Mouse (Mus musculus) spleen, adult 18-20 months (tissue): Measurements from ENCODE around the gene Mtss1l.

Experiments
- DNase-seq, 2 experiments: peaks; one replicate each; pipeline ENCODE4 v3.0.0; 2022; ENCODE audit warnings: mixed read lengths in 2 of 2

The Mtss1l gene

DNA sequence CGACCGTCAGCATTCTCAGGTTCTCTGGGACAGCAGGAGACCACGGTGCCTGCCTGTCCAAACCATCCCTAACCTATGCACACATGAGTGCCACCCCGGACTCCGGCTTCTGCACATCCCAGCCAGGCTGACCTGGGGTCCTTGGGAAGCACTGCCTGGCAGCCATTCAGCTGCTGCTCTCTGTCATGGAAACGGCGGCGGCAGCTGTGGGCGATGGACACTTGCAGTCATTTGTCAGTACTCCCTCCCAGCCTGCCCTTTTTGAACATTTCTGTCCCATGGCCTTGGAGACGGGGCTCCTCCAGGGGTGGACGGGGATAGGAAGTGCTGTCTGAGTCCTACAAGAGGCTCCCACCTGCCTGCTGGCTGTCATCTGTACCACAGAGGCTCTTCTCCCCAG, 12.8 kb upstream of the Mtss1l start:
- DNase-seq = no peak

DNA sequence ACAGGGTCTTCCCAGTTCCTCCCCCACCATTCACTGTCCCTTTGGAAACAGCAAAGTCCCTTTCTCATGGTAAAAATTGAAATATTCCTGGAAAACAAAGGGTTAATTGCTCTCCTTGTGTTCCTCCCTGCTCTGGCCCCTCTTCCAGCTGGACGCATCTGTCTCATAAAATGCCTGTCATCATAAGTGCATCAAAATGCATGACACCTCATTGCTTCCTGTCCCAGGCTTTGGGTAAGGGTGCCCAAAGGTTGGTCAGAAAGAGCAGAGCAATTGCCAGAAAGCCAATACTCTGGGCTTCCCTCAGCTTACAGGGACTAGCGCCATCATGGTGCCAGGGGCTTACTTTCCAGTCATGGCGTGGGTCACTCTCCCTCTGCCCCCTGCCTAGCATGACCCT, 10.7 kb upstream of the Mtss1l start:
- no peak for DNase-seq

DNA sequence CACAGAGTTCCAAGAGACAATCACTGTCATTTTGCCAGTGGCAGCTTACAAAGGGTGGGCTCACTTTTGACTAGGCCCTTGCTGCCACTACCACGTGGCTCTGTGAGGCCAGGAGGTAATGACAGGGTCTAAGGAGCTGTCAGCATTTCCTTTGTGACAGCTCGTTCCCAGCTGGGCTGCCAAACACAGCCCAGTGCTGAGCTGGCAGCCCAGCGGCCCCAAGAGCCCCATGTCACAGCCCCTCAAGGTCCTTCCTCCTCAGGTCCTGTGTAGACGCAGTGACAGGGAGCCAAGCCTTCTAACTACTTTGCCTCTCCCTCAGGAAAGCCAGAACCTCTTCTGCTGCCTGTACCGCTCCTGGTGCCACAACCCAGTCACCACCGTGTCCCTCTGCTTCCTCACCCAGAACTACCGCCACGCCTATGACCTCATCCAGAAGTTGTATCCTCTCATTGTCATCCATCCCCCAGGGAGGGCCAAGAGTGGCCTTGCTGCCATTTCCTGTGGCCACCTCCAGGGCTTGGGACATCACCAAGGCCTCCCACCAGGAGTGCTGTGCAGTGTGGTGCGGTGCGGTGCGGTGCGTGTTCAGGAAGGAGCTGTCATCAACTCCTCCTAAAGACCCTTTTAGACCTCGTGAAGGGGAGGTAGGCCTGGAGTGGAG, 9.9 kb upstream of the Mtss1l start:
- DNase-seq = no peak

DNA sequence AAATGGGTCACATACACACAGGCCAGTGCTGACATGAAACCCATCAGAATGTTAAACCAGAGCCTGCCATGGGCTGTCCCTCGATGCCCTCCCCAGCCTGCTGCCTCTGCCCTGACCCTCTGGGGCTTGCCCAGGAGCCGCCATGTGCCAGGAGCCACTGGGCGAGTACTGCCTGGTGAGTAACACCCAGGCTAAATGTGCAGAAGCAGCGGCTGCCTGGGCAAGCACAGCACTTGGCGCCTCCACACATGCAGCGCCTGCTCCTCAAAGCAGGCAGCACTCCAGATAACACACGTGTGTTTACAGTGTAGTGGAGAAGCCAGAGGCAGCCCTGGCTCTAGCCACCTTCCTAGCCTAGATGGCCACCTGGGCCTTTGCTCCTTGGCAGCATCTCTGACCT, 8.2 kb upstream of the Mtss1l start:
- no peak for DNase-seq

DNA sequence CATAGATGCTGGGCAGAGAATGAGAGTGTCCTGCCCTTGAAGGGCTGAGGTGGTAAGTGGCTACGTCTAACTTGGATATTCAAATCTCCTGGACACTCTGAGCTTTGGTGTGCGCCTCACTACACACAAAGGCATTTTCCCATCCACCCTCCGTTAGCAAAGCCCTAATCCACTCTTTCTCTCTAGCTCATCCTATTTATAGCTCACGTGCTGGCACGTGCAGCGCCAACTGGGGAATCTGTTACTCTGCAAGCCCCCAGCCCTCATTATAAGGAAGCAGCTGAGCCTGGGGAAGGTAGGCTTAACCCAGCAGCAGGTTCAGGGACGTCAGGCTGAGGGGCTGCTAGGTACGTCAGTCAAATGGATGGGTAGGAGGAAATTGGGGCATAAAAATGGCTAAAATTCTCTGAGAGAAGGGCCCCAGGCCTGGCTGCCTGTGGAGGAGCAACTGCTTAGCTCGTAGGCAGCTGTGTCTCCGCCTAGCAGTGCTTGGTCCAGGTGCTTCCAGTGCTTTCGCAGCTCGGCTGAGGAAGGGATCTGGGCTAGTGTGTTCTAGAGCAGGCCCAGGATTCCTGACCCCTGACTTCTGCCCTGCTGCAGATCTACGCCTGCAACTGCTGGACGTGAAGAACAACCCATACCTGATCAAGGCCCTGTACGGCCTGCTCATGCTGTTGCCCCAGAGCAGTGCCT, 6.3 kb upstream of the Mtss1l start:
- no peak for DNase-seq

DNA sequence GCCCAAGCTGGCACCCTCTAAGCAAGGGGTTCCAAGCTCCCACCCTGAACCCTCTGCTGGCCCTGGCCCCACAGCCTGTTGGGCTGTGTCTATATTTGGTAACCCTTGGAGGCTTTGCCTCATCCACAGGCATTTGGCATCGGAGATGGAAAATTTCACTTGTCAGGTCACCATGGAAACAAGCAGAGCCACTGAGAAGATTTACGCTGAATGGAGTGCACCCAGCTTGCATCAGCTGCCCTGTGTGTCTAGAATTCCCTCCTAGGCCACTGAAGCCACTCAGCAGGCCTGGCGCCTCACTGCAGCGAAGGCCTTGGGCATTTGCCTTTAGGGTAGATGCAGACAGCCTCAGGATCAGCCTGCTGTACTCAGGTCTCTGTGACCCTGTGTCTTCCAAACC, 5.2 kb upstream of the Mtss1l start:
- DNase-seq = no peak

DNA sequence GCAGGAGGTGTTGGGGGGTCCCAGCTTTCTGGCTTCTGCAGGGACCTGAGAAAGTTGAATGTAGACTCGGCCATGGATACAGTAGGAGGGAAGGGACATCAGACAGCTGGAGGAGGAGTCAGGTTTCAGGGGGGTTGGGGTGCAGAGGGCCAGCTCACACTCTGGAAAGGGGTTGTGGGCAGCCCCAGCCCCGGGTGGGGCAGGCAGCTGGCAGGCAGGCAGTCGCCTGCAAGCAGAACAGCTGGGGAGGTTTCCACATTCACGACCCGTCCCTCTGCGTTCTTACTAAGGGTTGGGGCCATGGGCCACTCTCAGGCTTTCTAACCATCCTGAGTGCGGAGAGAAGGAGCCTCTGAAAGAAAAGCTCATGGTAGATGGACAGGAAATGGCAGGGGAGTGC, 4.1 kb upstream of the Mtss1l start:
- DNase-seq = no peak

DNA sequence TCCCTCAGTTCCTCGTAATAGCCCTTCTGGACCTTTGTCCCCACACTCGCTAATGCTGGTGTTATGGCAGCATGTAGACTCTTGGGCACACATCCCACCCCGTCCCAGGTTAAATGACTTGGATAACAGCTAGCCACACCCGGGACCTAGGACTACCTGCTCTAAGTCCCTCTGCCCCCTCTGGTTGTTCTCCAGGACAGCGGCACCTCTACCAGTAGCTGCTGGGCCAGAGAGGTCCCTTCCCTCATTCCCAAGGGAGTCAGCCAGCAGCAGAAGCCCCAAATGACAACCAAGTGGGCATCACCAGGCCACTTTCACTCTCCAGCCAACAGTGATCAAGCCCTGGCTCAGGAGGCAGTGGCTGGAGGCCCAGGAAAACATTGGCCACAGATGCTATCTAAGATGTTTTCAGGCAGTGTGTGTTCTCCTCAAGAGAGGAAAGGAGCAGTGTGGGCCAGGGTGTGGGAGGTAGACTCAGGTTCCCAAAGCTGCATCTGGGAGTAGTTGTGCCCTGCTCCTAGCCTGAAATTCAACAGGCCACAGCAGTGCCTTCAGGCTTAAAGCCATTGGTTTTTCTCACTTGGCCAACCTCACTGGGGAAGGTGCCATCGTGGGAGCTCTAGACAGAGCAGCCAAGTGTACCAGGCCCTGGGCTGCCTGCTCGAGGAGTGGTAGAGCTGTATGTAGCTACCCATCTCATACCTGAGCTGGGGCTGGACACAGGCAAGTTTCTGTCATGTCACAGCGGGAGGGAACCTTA, 2.9 kb upstream of the Mtss1l start:
- no peak for DNase-seq

DNA sequence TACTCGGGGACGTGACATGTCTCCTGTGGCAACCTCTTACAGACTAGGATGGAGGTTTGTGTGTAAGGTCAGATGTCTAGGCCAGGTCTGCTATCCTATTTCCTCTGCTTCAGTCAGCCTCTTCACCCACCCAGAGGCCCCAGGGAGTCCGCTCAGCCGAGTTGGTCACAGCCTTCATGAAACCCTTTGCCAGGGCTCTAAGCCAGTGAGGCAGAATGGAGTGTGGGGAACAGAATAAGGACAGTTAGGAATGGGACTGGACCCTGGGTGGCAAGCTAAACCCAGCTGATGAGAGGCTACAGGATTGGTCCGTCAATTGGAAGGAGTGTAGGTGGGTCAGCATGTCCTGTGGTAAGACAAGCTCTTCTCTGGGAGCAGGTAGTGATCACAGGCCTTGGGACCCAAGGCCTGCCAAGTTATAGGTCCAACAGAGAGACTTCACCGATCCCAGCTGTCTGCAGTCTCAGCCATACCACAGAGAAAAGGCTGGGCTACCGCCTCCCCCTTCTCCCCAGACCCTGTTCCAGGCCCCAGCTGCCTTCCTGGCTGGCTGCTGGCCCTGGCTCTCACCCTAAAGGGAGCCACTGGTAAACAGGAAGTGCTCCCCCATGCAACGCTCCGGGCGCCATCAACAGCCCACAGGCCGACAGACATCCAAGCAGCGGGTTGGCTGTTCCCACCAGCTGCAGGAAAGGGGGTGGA, 2.2 kb upstream of the Mtss1l start:
- peak in 1 of 2 experiments; percentile 16 for DNase-seq

DNA sequence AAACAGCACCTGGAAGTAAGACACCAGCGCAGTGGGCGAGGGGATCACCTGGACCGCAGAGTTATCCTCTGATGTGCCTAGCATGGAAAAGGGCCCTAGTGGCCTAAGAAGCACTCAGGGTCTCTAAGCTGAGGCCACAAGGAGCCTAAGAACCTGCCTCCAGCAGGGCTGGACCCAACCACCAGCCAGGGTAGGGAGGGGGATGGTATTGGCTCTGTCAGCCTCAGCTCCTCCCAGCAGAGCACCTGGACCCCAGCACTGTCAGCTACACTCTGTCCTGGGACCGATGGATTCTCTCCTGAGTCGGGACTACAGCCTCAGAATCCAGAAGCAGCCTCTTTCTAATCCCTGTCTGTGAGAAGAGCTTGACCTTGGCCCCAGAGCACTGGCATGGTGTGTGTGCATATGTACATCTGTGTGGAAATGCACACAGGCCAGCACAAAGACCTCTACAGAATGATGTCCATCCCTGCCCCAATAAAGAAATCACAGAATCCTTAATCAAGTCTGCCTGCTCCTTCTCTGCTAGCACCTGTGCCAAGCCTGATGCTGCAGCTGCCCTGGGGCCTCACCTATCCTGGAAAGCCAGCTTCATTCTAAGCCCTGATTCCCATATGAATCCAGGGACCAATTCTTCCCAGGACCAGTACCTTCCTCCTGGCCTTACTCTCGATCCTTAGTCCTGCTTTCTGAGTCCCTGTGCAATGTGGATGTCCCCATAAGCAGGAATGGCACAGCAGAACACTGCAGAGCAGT, 1.2 kb upstream of the Mtss1l start:
- DNase-seq = no peak

DNA sequence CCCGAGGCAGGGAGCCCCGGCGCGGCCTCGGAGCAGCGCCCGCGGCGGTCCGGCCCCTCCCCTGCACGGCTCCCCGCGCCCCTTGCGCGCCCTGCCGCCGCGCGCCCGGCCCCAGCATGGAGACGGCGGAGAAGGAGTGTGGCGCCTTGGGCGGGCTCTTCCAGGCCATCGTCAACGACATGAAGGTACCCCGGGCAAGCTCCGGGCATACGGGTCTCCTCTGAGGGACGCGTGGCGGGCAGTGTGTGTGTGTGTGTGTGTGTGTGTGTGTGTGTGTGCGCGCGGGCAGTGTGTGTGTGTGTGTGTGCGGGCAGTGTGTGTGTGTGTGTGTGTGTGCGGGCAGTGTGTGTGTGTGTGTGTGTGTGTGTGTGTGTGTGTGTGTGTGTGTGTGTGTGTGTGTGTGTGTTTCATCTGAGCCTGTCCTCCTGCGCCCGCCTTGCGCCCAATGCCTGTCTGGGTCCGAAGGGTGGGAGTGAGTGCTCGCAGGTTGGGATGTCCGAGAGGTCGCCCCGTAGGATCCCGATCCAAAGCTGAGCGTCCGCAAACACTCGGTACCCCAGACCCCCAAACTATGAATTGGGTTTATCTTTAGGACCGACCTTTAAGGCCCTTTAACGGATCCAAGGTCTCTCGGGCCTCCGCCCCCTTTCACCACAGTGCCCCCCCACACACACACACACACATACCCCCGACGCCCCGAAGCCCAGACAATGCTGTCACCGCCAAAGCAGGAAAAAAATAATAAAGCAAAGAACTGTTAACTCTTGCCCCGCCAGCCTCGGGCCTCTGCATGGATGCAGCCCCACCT, 534 bp downstream of the Mtss1l start:
- no peak for DNase-seq

DNA sequence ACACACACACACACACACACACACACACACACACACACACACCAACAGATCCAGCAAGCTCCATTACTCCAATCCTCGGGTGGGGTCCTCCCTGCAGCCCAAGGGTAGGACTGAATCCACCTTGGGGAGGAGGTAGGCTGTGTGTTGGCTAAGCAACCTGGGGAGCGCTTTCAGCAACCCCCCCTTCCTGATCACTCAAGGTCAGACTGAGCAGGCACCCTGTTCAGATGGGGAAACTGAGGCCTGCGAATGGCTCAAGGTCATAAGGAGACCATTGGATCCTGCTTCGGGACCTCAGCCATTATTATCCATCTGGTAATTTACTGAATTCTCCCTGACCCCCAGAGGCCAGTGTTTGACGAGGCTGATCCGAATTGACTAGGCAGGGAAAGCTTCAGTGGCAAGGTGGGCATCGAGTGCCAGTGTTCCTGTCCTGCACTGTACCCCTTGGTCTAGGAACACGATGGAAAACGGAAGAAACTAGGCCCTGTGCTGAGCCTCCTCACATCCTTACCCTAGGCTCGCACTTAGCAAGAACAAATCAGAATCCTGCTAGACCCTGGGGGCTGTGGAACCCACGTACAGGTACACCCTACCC, 1.2 kb downstream of the Mtss1l start:
- no peak for DNase-seq

DNA sequence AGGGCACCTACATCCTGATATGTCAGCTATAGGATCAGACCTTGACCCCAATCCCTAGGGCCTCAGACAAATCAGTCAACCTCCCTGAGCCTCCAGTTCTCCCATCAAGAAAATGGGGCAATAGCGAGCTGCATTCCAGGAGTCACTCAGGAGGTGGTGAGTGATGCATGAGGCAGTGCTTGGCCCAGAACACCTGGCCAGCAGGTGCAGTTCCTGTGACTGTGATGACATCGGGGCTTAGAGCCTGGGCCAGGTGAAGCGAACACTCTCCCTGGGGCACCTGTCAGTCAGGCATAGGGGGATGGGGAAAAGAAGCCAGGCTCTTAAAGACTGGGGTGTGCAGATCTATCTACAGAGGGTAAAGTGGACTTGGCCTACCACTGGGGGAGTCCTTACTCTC, 3.2 kb downstream of the Mtss1l start:
- no peak for DNase-seq

DNA sequence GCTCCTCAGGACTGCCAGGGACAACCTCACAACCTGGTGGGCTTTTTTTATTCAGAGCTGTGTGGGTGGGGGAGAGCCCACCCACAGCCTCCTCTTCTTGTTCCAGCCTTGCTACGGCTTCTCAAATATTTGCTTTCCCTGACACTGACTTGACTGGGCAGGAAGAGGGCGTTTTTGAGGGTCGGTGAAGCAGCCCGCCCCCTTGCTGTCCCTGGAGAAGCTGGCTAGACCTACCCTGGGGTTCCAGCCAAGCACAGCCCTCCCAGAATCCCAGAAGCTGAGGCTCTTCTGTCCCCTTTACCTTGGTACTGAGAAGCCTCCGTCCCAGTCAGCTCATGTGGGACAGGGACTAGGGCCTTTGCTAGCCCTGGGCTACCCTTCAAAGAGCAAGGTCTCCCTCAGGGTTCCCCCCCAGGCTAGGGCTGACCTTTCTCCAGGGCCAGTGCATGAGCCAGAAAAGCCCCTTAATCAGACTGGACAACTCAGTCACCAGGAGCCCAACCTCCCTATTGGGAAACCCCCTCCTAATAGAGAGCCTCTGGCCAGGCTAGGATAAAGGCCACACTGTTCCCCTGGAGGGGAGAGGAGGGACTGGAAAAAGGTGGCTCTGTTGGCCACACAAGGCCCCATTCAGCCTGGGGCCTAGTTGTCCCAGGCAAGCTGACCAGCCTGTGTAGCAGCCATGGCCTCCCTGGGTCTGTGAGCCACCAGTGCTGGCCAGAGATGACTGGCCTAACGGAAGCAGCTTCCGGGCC, 4.0 kb downstream of the Mtss1l start:
- no peak for DNase-seq

DNA sequence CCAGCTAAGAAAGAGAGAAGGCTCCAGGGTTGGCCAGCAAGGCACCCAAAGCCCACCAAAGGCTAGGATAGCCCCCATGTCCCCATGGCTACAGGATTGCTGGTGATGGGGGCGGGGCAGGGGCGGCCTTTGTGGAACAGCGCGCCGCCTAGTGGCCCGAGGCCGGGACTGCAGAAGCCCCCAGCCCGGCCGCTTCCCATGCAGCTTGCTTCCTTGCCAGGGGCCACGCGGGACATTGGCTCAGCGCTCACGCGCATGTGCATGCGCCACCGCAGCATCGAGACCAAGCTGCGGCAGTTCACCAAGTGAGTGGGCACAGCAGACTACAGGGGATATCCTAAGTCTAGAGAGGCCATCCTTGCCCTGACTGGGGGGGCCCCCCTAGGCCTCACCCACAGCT, 5.6 kb downstream of the Mtss1l start:
- DNase-seq = peak in 1 of 2 experiments; percentile 40

DNA sequence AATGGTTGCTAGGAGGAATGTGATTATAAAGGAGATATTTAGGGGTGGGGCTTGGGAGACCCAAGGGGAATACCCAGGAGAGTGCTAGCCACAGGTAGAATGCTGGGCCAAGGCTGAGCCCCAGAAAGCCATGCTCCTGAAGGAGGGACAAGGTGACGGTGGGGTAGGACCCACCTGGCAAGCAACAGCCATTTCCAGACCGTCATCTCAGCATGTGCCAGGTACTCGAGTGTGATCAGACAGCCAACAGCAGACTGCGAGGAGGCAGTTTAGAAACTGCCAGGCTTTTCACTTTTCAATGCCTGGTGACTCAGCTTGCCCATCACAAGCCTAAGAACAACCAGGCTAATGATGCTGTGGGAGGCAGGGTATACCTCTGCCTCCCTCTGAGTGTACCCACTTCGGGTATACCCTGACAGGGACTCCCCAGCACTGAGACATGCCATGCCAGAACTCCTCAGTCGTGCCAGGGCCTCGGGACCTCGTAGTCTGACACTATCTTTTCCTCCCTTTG, 10.1 kb downstream of the Mtss1l start:
- DNase-seq = no peak

DNA sequence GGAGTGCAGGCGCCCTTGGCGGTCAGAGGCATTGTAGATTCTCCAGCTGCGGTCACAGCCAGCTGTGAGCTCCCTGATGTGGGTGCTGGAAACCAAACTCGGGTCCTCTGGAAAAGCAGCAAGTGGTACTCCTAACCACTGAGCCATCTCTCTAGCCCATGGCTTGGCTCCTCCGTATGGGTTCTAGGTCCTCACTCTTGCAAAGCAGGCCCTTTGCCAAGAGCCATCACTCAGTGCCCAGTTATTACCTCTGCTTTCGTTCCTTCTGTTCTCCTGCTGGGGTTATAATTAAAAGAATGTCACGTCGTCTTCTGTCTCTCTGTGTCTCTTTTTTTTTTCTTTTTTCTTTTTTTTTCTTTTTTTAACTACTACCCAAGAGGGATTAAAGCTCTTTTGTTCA, 11.8 kb downstream of the Mtss1l start:
- DNase-seq = no peak

DNA sequence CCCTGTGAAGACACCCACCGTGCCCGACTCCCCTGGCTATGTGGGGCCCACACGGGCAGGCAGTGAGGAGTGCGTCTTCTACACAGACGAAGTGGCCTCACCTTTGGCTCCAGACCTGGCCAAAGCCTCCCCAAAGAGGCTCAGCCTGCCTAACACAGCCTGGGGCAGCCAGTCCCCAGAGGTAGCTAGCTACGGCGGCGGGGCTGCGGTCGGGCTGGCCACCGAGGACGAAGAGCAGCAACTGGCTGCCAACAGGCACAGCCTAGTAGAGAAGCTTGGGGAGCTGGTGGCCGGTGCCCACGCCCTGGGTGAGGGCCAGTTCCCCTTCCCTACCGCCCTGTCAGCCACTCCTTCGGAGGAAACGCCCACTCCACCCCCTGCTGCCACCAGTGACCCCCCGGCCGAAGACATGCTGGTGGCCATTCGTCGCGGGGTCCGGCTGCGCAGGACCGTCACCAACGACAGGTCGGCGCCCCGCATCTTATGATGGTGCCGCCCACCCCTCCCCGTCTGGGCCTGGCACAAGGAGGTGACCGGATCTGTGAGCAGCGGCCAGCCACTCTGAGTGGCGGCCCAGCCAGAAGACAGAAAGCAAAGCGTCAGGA, 17.4 kb downstream of the Mtss1l start:
- no peak for DNase-seq

DNA sequence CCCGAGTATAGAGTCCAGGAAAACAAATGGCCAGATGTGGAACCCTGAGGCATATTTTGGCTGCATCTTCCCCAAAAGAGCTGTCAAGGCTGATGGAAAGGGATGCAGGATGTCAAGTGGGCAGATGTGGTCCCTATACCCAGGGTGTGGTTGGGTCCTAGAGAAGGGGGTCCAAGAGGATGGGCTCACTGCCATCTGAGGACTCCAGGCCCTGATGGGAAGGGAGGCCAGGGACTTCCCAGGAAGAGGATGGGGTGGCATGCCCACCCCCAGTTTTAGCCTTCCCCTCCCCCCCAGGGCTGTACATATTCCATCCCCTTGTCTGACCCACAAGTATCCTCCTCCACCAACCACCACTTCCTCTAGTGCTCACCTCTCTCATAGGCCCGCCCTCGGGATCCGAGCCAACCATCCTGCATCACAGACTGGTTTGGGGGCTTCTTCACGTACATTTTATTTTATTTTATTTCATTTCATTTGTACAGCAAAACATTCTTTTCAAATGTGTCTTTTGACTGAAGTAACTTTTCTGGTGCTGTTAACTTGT, 19.4 kb downstream of the Mtss1l start:
- no peak for DNase-seq
